Mouse (Mus musculus): ENCODE measurements at regions not wholly inside any gene's neighbourhood (a gene's known extent, or its start where the extent isn't known, plus 50 kb on each side); places are given as distances from the start of the nearest gene placed in this dataset.

DNA sequence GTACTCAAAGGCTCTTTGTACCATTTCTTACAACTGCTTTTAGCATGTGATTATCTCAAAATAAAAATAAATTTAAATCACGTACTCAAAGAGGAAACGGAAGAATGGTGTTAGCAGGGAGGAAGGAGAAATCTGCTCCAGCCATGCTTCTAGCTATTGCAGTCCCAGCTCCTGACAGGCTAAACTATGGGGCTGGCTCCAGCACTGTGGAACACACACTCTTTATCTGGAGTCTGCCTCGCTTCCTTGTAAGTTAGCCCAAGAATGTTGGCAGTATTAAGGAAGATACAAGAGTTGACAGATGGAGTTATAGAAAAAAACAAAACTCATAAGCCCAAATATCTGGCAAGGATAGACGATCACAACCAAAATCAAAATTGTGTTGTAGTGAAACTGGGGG lies 161.5 kb upstream of the AI593442 start:
- TF ChIP-seq EP300 (IDR thresholded peaks at IDR 0.05; ENCODE audit: low read depth) (no peak), CTCF (IDR thresholded peaks at IDR 0.05; ENCODE audit: low read depth) (no peak)
- Histone ChIP-seq H3K27ac (ENCODE audit: low read depth) (no peak overlapping the region), H3K4me2 (ENCODE audit: low read depth, low read length) (no peak overlapping the region), H3K36me3 (replicated peaks; ENCODE audit: control insufficient read depth, insufficient read depth, low read length) (no peaks in the 10 kb centered on the region), H3K4me1 (ENCODE audit: control insufficient read depth, insufficient read depth) (0 out of 2 replicates have a peak, but pooled peaks cover 10% of the 10 kb centered on the region), H3K27me3 (ENCODE audit: control insufficient read depth, insufficient read depth, low read length) (no peaks in the 10 kb centered on the region), H3K4me3 (ENCODE audit: low read depth, low read length) (no peak overlapping the region), H3K9ac (replicated peaks; ENCODE audit: low read depth, low read length) (no peak overlapping the region), H3K9me3 (replicated peaks; ENCODE audit: control insufficient read depth, low read length) (no peaks in the 10 kb centered on the region)
- no peak for DNase-seq (ENCODE audit: low spot score)
- WGBS, result 46% methylated on average over 4 of the region's 4 CpGs
- no peak for ATAC-seq (ENCODE audit: insufficient read depth, low read depth)

DNA sequence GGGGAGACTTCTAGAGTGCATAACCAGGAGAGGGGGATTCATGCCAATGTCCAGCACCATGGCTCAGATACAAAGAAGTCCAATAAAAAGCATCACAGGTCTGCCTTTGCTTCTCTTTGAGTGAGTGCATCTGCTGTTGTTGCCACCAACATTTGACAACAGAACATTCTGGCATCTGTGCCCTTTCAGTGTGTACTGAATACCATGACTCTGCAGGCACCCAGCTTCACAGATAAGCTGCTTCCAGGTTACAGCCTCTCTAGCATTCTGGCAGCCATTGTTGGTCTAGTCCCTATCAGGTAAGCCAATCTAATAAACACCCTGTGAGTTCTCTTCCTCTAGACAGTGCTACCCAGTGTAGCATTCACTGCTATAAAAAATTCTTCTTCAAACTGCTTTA lies 160.4 kb upstream of the AI593442 start:
- H3K9me3 ChIP-seq (replicated peaks; ENCODE audit: control insufficient read depth, low read length), result no peaks in the 10 kb centered on the region
- H3K4me2 ChIP-seq (ENCODE audit: low read depth, low read length), result no peak overlapping the region
- TF ChIP-seq CTCF (IDR thresholded peaks at IDR 0.05; ENCODE audit: low read depth) (no peak), EP300 (IDR thresholded peaks at IDR 0.05; ENCODE audit: low read depth) (no peak)
- H3K4me1 ChIP-seq (ENCODE audit: control insufficient read depth, insufficient read depth), result 0 out of 2 replicates have a peak, but pooled peaks cover 18% of the 10 kb centered on the region
- H3K4me3 ChIP-seq (ENCODE audit: low read depth, low read length), result no peak overlapping the region
- no peak overlapping the region for H3K27ac ChIP-seq (ENCODE audit: low read depth)
- no peak overlapping the region for H3K9ac ChIP-seq (replicated peaks; ENCODE audit: low read depth, low read length)
- ATAC-seq (ENCODE audit: insufficient read depth, low read depth) (no peak), DNase-seq (ENCODE audit: low spot score) (no peak)
- no peaks in the 10 kb centered on the region for H3K36me3 ChIP-seq (replicated peaks; ENCODE audit: control insufficient read depth, insufficient read depth, low read length)
- no peaks in the 10 kb centered on the region for H3K27me3 ChIP-seq (ENCODE audit: control insufficient read depth, insufficient read depth, low read length)

- no peaks in the 10 kb centered on the region for H3K9me3 ChIP-seq (replicated peaks; ENCODE audit: control insufficient read depth, low read length)
- no peak overlapping the region for H3K4me3 ChIP-seq (ENCODE audit: low read depth, low read length)
- no peak overlapping the region; the same call in 1 of the 2 replicates for H3K9ac ChIP-seq (replicated peaks; ENCODE audit: low read depth, low read length)
- ATAC-seq (ENCODE audit: insufficient read depth, low read depth) (peak; percentile 57), DNase-seq (ENCODE audit: low spot score) (peak; percentile 39)
- peak overlapping the region; percentile 18; the same call in 1 of the 2 replicates for H3K4me2 ChIP-seq (ENCODE audit: low read depth, low read length)
- H3K27me3 ChIP-seq (ENCODE audit: control insufficient read depth, insufficient read depth, low read length), result no peaks in the 10 kb centered on the region
- H3K4me1 ChIP-seq (ENCODE audit: control insufficient read depth, insufficient read depth), result 0 out of 2 replicates have a peak, but pooled peaks cover 17% of the 10 kb centered on the region
- H3K27ac ChIP-seq (ENCODE audit: low read depth), result peak overlapping the region; percentile 81
- no peaks in the 10 kb centered on the region for H3K36me3 ChIP-seq (replicated peaks; ENCODE audit: control insufficient read depth, insufficient read depth, low read length)
- TF ChIP-seq EP300 (IDR thresholded peaks at IDR 0.05; ENCODE audit: low read depth), result no peak
- TF ChIP-seq CTCF (IDR thresholded peaks at IDR 0.05; ENCODE audit: low read depth), result no peak
- 37% methylated on average over 6 of the region's 6 CpGs for WGBS
These were observed 156.6 kb upstream of the AI593442 start for GRCm38 (mm10) chr9:52836151-52836630.

DNA sequence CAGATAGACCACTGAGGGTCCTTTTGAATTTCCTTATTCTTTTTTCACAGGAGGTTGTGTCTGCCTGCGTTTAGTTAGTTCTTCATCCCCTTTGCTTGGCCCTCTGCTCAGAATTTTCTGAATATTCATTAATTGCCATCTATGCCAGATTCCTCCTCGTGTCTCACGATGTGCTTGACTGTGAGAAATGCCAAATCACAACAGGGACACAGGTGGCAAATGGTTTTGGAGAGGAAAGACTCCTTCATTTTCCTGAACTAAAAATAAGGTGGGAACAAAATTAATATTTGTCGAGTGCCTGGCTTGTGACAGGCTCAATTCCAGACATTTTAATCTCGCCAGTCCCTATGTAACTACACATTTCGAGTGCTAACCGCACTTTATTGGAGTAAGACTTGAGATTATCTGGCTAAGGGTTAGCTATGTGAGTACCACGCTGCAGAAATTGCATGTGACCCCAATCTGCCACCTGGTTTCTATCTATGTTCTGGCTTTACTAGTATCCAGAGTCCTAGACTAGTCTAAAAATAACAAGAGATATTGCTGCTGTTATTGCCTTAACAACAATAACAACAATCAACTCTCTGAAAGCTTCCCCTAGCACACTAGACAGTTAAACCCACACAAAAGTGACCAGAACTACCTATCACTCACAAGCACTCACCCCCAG lies 156.0 kb upstream of the AI593442 start:
- peak overlapping the region; percentile 81 for H3K27ac ChIP-seq (ENCODE audit: low read depth)
- H3K9ac ChIP-seq (replicated peaks; ENCODE audit: low read depth, low read length), result no peak overlapping the region; the same call in 1 of the 2 replicates
- WGBS, result 41% methylated on average over 8 of the region's 8 CpGs
- H3K36me3 ChIP-seq (replicated peaks; ENCODE audit: control insufficient read depth, insufficient read depth, low read length), result no peaks in the 10 kb centered on the region
- no peak for TF ChIP-seq EP300 (IDR thresholded peaks at IDR 0.05; ENCODE audit: low read depth)
- TF ChIP-seq CTCF (IDR thresholded peaks at IDR 0.05; ENCODE audit: low read depth), result no peak
- ATAC-seq (ENCODE audit: insufficient read depth, low read depth) (peak; percentile 78), DNase-seq (ENCODE audit: low spot score) (peak; percentile 34)
- H3K4me2 ChIP-seq (ENCODE audit: low read depth, low read length), result peak overlapping the region; percentile 18; the same call in 1 of the 2 replicates
- no peaks in the 10 kb centered on the region for H3K9me3 ChIP-seq (replicated peaks; ENCODE audit: control insufficient read depth, low read length)
- no peak overlapping the region for H3K4me3 ChIP-seq (ENCODE audit: low read depth, low read length)
- H3K27me3 ChIP-seq (ENCODE audit: control insufficient read depth, insufficient read depth, low read length), result no peaks in the 10 kb centered on the region
- H3K4me1 ChIP-seq (ENCODE audit: control insufficient read depth, insufficient read depth), result 0 out of 2 replicates have a peak, but pooled peaks cover 15% of the 10 kb centered on the region

DNA sequence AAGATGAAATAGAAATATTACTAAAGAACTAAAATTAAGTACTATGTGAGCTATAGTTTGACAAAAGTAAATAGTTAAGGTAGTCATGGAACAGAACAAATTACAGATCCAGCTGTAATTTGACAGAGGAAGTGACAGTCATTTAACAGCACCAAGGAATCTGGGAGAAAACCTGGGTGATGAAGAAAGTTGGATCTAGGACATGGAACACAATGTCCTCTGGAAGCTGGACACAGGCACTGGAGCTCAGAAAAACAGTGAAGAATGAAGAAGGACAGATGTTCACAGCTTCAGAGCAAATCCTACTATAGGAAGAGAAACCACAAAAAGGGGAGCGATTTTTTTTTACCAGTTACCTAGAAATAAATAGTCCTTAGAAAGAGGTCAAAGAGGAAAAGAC lies 147.2 kb upstream of the AI593442 start:
- TF ChIP-seq EP300 (IDR thresholded peaks at IDR 0.05; ENCODE audit: low read depth) (no peak), CTCF (IDR thresholded peaks at IDR 0.05; ENCODE audit: low read depth) (no peak)
- H3K4me3 ChIP-seq (ENCODE audit: low read depth, low read length), result no peak overlapping the region
- no peak for ATAC-seq (ENCODE audit: insufficient read depth, low read depth)
- no peak overlapping the region for H3K4me2 ChIP-seq (ENCODE audit: low read depth, low read length)
- H3K9me3 ChIP-seq (replicated peaks; ENCODE audit: control insufficient read depth, low read length), result no peaks in the 10 kb centered on the region
- DNase-seq (ENCODE audit: low spot score), result no peak
- no peak overlapping the region for H3K9ac ChIP-seq (replicated peaks; ENCODE audit: low read depth, low read length)
- 58% methylated on average over 1 of the region's 1 CpGs for WGBS
- H3K27me3 ChIP-seq (ENCODE audit: control insufficient read depth, insufficient read depth, low read length), result no peaks in the 10 kb centered on the region
- no peaks in the 10 kb centered on the region for H3K36me3 ChIP-seq (replicated peaks; ENCODE audit: control insufficient read depth, insufficient read depth, low read length)
- H3K27ac ChIP-seq (ENCODE audit: low read depth), result no peak overlapping the region
- no peaks in the 10 kb centered on the region for H3K4me1 ChIP-seq (ENCODE audit: control insufficient read depth, insufficient read depth)

DNA sequence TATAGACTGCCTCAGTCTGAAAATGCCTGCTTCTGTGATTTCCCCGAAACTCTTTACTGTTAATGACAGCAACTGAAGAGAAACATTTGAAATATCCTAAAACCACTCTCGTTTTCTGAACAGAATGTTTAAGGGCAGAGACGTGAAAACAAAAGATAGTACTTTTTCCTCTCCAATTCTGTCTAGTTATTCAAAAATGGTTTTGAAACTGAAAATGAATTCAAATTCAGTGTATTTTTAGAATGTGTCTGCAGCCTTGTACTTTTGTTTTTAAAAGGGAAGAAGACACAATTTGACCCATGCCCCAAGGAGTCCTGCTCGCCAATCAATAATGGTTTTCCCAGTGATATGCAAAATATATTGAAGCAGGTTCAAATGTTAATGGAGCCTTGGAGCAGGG lies 136.7 kb upstream of the AI593442 start:
- no peaks in the 10 kb centered on the region for H3K36me3 ChIP-seq (replicated peaks; ENCODE audit: control insufficient read depth, insufficient read depth, low read length)
- no peak for TF ChIP-seq CTCF (IDR thresholded peaks at IDR 0.05; ENCODE audit: low read depth)
- no peak for TF ChIP-seq EP300 (IDR thresholded peaks at IDR 0.05; ENCODE audit: low read depth)
- DNase-seq (ENCODE audit: low spot score) (no peak), ATAC-seq (ENCODE audit: insufficient read depth, low read depth) (no peak)
- H3K27me3 ChIP-seq (ENCODE audit: control insufficient read depth, insufficient read depth, low read length), result no peaks in the 10 kb centered on the region
- no peak overlapping the region for H3K9ac ChIP-seq (replicated peaks; ENCODE audit: low read depth, low read length)
- no peaks in the 10 kb centered on the region for H3K9me3 ChIP-seq (replicated peaks; ENCODE audit: control insufficient read depth, low read length)
- no peaks in the 10 kb centered on the region for H3K4me1 ChIP-seq (ENCODE audit: control insufficient read depth, insufficient read depth)
- H3K4me2 ChIP-seq (ENCODE audit: low read depth, low read length), result no peak overlapping the region
- WGBS, result 77% methylated on average over 4 of the region's 4 CpGs
- H3K4me3 ChIP-seq (ENCODE audit: low read depth, low read length), result no peak overlapping the region
- no peak overlapping the region for H3K27ac ChIP-seq (ENCODE audit: low read depth)
